Mouse (Mus musculus): Measurements from ENCODE around the gene Gm10181.
"Not testable (repeated sequence)": the region's sequence is repeated elsewhere in the genome, so short reads cannot be mapped to it uniquely, and the experiment has no call there.

Gm10181 gene

DNA sequence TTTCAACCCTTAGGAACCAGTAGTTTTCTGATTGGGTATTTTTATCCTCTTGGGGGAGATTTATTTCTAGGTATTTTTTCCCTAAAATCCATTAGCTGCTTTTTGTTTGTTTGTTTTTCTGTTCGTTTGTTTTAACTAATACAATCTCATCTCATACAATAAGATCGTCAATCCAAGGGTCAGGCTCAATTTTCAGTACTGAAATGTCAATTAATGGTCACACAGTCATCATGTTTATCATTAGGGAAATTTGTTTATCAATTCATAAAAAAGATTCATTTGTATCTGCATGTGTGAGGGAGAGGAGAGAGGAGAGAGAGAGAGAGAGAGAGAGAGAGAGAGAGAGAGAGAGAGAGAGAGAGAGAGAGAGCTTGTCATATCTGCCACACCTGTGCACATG, at the start of gene Gm10181:
Gene Gm10181 (plus strand): TSS at position 301 of the 400 bp plus-strand sequence.
- DNase-seq (ENCODE audit: low spot score), result no peak

DNA sequence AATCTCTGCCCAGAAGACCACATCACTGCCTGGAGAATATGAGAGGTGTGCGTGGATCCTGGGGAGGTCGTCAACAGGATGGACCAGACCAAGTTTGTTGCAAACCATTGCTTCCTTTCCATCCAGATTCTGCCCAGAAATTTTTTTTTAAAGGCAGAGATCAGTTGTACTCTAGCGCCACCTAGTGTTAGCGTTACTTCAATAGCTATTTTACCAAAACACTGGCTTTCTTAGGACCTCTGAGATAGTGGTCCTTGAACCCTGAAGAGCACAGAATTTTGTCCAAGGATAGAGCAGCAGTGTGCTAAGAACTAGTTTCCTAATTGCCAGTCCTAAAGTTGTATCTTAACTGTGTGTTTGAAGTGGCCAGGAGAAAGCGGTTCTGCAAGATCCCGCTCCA, 47.6 kb upstream of the Gm10181 start:
- peak; percentile 50 for DNase-seq (ENCODE audit: low spot score)

DNA sequence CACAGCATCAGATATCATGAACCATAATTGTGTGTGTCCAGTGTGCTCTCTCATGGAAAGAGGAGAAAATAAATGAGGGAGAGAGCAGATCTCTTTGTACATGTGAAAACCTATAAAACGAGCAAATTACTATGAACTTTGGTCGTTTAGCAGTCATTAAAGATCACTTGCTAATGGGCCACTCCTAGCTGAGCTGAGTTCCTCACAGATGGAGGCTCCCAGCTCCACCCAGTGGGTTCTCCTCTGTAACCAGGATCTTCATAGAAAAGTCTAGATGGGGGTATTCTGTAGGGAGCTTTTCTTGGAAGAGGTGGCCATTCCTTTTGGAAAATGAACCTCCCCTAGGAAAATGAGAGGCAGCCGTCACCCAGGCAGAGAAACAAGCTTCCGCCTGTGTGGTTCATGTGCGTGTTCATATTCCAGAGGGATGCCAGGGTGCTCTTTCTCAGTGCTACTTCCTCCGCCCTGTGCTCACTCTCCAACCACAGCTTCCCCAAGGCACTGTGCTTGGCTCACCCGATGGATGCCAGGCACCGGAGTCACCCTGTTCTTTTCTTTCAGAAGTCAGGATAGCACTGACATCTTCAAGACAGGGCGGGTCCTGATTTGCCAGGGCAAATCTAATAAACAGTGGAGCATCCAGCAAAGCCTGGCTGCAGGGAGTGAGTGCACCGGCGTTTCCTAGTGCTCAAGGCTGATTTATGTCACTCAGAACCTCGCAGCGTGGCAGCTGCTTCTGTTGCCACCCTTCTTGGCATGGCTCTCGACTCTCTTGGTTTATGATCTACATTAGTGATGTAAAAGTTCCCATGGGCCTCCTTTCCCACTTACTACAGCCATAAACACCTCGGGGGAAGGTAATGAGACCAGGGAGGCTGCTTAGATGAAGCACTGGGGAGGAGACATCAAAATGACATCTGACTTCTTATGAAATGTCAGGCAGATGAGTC, 46.8 kb upstream of the Gm10181 start:
- DNase-seq (ENCODE audit: low spot score), result no peak

DNA sequence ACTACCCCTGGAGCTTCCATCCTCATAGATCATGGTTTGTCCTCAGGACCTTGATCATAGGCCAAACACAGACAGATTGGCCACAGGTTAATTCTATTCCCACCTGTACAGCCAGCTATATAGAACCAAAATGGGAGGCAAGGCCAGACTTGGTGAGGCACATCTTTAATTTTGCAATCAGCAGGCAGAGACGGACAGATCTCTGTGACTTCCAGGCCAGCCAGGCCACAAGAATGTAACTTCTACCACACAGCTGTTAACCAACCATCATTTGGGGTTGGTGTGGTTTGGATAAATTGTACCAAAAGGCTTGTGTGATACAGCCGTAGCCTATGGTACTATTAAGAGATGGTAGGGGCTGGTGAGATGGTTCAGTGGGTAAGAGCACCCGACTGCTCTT, 44.9 kb upstream of the Gm10181 start:
- DNase-seq (ENCODE audit: low spot score), result no peak

DNA sequence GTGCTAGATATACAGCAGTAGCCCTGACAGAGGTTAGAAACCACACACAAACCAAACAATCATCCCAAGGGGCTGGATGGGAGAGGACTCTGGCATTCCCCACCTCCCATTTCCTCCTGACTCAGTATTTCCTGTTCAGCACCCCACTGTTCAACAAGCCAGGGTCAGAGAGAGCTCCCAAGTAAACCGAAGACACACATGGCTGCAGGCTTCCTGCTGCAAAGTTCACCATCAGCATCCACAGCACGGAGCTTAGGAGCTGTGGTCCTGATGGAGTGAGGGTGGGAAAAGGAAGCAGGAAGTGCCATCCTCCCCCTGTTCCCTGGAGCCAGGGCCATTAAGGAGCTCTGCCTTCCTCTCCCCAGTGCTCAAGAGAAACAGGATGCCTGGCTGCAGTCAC, 40.9 kb upstream of the Gm10181 start:
- no peak for DNase-seq (ENCODE audit: low spot score)

DNA sequence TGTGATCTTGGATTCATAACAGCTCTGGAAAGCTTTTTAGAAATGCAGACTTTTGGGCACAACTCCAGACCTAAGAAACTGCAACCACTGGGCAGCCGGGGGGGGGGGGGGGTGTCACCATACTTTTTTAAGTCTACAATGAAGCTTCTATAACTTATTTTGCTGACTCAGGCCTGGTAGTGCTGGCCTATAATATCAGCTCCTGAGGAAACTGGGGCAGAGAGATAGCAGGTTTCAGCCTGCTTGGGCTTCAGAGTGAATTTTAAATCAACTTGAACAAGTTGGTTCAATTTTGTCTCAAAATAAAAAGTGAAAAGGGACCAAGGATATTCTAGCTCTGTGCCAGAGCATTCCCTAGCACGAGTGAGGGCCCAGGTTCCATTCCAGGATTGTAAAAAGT, 40.3 kb upstream of the Gm10181 start:
- DNase-seq (ENCODE audit: low spot score), result no peak

DNA sequence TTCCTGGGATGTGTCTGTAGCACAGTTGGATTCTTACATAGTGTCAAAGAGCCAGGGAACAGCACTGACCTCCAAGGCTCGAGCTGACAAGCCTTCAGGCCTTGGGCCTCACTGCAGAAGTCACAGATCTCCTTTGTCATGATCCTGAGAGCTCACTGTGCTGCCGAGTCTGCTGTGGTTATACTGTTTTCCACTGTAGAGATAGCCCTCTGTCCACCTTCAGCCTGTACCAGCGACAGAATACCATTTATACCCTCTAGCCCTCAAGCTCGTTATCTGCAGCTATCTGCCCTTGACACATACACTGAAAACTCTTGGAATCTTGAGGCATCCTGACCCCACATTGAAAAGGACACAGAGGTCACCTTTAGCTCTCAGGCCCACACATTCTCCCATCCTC, 37.3 kb upstream of the Gm10181 start:
- no peak for DNase-seq (ENCODE audit: low spot score)

DNA sequence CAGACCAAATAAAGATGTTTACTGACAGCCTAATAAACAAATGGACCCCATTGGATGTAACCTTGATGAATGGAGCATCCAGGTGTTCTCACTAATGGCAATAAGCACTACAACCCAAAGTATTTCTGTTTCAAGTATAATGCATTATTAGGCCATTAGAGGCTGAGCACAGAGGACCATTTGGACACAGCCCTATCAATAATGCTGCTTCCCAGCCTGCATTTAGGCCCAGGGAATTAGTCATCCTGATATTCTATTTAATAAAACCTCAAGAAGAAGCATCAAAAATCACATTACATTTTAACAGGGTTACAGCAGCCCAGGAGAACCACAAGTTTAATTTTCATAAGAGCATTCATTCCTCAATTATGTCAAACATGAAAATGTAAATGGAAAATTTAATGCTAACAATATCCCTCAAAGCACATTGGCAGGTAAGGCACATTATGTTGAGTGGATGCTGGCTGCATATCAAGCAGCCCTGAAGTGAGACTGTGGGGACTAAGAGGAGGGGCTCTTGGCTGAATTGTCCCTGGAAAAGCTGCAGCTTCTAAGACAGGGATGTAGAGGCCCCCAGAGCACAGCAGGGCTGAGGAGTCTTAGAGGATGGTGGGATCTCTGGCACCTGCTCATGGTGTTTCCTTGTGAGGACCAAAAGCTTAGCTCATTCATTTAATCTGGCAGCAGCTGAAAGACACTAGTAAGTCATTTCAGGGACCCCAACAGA, 33.4 kb upstream of the Gm10181 start:
- DNase-seq (ENCODE audit: low spot score), result no peak

DNA sequence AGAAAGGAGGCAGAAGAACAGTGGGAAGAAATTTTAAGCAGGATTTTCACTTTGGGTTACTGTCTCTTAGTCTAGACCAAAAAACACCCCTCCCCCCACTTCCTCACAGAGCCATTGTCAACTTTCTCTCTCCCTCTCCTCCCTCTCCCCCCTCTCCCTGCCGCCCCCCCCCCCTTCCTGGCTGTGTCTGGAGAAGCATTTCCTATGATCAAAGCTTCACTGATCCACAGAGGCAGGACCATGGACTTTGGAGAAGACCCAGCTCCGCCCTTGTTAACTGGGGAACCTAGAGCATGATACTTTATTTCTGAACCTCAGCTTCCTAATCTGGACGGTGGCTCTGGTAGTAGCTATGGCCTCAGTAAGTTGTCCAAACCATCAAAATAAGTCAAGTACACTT, 30.5 kb upstream of the Gm10181 start:
- DNase-seq (ENCODE audit: low spot score), result no peak

DNA sequence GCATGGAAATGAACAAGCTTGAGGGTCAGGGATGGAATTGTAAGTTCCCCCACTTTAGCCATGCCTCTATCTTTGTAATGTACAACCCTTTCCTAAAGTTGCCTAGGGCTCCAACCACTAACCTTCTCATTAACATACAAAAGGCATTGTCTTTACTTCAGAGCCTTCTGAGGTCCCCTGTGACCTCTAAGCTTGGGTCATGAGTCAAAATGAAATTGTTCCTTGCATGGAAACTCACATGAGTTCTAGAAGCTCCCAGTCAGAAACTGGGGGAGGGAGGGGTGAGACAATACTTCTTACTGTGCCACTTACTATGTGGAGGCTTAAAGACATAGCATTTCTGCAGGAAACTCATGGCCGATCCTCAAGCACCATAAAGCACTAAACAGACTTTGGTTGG, 16.6 kb upstream of the Gm10181 start:
- no peak for DNase-seq (ENCODE audit: low spot score)

DNA sequence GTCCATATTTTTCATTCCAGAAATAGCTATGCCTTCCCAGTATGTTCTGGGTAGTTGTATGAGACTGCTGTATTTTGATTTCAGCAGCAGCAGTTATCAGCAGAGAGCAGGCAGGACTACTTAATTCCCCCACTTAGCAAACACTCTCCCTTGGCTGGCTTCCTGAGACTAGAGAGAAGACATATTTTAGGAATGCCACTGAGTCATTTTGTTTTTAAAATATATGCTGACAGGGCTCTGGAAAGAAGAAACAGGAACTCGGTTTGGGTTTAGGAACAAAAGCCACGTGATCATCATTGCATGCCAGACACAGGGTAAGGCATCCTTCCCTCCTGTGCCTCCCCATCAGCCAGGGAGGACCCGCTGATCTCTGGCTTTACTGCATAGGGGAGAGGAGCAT, 13.2 kb upstream of the Gm10181 start:
- DNase-seq (ENCODE audit: low spot score), result no peak

DNA sequence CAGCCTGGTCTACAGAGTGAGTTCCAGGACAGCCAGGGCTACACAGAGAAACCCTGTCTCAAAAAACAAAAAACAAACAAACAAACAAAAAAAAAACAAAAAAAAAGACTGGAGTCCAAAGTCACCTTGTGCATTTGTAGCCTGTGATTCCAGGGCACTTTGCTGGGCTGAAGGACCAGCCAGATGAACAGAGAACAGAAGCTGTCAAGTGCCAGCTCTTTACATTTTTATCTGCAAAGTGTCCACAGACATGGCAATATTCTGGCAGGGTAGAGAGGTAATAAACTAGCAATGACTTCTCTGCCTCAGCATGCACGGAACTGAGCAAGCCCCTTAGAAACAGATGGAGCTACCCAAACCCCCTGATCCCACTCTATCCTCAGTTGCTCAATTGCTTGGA, 12.7 kb upstream of the Gm10181 start:
- no peak for DNase-seq (ENCODE audit: low spot score)

DNA sequence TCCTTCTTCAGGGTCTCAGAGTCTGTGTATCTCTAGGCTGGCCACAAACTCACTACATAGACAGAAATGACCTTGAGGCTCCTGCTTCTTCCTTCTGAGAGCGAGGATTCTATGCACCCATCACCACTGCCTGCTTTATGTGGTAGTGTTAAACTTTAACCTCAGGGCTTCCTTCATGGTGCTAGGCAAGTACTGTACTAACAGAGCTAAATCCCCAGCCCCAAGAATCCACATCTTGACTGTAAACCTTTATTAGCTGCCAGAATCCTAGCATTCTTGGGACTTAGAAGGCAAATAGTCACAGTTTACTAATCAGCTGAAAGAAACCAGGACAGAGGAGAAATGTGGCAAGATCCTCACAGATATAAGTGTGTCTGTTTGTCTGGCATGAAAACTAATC, 1.6 kb downstream of the Gm10181 start:
- DNase-seq (ENCODE audit: low spot score), result no peak

DNA sequence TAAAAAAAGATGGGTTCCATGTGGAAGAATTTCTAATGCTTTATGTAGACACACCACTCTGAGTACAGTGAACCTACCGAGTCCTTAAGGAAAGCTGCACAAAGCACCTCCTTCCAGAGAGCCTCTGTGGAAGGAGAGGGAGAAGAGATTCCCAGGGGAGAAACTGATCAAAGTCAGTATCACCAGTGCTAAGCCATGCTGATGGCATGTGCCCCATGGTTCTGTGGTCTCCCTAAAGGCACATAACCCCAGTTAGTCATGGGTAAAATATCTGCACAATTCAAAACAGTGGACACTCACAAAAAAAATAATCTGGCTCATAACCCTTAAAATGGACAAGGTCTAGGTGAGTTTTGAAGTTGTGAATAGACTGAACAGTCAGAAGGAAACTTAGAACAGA, 13.7 kb downstream of the Gm10181 start:
- no peak for DNase-seq (ENCODE audit: low spot score)

DNA sequence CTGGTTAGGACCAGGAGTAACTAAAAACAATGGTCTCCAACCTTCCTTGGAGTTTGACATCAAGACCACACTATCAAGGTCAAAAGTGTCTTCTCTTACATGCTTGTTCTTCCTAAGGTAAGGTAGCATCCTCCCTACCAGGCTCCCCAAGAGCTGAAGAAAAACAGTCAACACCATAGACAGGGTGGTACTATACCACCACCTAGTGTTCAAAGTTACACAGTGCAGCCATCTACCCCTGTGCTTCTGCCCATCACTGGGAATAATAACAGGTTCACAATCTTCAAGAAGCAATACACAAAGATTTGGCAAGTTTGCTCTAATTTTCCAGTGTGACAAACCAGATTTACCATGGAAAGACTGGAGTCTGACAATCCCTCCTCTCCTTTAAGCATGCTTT, 15.4 kb downstream of the Gm10181 start:
- DNase-seq (ENCODE audit: low spot score), result peak; percentile 68

DNA sequence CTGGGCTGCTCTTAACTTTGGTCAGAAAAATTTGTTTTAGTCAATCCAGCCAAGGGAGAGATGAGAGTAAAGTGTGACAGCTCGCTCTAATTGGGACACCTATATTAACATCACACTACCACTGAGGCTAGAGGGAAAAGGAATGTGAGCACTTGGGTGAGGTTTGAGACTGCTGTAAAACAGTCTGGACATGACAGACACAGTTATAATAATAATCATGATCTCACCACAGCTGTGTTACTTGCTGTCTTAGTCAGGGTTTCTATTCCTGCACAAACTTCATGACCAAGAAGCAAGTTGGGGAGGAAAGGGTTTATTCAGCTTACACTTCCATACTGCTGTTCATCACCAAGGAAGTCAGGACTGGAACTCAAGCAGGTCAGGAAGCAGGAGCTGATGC, 34.4 kb downstream of the Gm10181 start:
- not testable (repeated sequence) for DNase-seq (ENCODE audit: low spot score)

DNA sequence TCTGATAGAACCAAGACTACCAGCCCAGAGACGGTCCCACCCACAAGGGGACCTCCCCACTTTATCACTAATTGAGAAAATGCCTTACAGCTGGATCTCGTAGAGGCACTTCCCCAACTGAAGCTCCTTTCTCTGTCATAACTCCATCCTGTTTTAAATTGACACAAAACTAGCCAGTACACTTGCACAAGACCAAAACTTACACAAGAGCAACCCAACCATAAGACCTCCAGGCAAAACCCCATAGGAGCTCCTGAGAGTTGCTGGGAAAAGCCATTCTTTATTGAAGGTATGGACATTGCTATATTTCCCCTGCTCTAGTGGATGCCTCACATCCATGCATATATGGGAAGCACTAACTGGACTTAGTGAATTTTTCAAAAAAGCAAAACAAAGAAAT, 34.8 kb downstream of the Gm10181 start:
- DNase-seq (ENCODE audit: low spot score), result no peak

DNA sequence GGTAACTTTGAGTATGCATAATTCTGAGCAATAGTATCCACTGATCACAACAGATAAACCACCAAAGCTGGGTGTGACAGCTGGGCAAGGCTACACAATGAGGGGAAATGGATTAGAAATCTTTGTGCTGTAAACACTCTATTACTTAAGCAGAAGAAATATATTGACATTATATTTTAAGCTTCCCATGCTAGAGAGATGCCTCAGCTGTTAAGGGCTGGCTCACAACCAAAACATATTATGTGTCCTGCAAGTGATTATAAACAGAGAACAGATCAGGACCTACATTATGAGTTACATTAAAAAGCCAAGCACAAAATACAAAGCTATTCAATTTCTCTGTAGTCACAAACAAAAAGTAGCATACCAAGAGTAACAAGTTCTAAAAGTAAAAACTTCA, 43.0 kb downstream of the Gm10181 start:
- DNase-seq (ENCODE audit: low spot score), result no peak

DNA sequence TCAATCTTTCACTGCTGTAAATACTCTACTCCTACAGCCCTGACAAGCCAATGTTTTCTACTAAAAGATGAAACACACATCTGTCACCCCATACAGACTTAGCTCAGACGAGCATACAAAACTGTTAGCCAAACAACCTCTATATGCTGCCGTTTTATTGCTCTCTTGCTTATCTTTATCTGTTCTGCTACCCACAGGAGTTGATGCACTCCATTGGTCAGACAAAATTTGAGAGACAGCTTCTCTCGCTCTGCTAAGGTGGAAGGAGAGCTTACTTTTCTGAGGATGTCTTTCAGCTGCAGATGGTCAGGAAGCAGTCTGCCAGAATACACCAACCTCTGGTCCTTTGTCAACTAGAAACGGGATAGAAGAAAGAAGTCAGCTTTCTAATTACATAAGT, 43.7 kb downstream of the Gm10181 start:
- no peak for DNase-seq (ENCODE audit: low spot score)

DNA sequence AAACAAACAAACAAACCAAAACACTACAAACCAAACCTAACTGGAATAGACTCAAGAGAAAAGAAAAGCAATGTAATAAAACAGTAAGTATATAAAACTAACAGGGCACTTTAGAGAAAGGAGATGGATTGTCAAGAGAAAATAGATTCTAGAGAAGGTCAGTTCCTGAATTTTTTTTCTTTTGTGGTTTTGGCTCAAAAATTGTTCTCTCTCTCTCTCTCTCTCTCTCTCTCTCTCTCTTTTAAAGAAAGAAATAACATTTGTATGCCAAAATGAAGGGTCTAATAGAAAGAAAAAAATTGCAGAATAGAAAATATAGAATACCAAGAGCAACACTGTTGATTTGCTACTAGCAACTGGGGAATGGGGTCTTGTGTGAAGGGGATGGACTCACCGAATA, 49.7 kb downstream of the Gm10181 start:
- no peak for DNase-seq (ENCODE audit: low spot score)
